Mouse (Mus musculus) olfactory bulb, adult 2 months (tissue): Measurements from ENCODE around the gene Pif1.

ENCODE experiments used
- CTCF ChIP-seq: fragments of 200-500 bp; IDR thresholded peaks from 2 replicates; pipeline ENCODE4 v1.5.1; 2012; ENCODE audit warnings: low read depth, mild to moderate bottlenecking, low read length, moderate library complexity; ENCODE audit not compliant: insufficient read depth
- POLR2A ChIP-seq: fragments of 200-500 bp; IDR thresholded peaks from 2 replicates; pipeline ENCODE4 v1.6.1; 2012; ENCODE audit warnings: mild to moderate bottlenecking, low read depth, low read length, moderate library complexity; ENCODE audit not compliant: insufficient read depth

- no peak for TF ChIP-seq POLR2A
- no peak for TF ChIP-seq CTCF
Observed at GRCm38 (mm10) chr9:65636926-65637325, 50.0 kb downstream of the Pif1 start.
